Mouse (Mus musculus) mouse embryonic stem cell (cell line): ENCODE results near the gene Cyb5d2.

ENCODE experiments used
- in situ Hi-C, 2 experiments: fragments of 300-500 bp; cut with MboI; formaldehyde crosslinking; loops; 1 replicate in 1 of 2; 3 replicates in 1 of 2; pipeline ENCODE4 v1.14.3; 2019 to 2020; ENCODE audit warnings: low sequenced_read_pairs in 2 of 2, low pct_unique_long_range_greater_than_20kb in 1 of 2, mixed read lengths in 1 of 2; ENCODE audit not compliant: unreplicated experiment in 1 of 2

Gene Cyb5d2

GRCm38 (mm10) chr11:72733736-72734135 lies 62.2 kb downstream of the Cyb5d2 start:
- in situ Hi-C loops, result no loop called here
